Mouse (Mus musculus) spleen, adult 2 months (tissue): ENCODE data around the gene Colgalt1.

Experiments
- CTCF ChIP-seq: fragments of 200-500 bp; IDR thresholded peaks from 2 replicates; pipeline ENCODE4 v1.5.1; 2011; ENCODE audit warnings: mild to moderate bottlenecking, inconsistent platforms; ENCODE audit not compliant: insufficient read depth, insufficient read length, insufficient replicate concordance; ENCODE audit errors: extremely low read depth
- POLR2A ChIP-seq: fragments of 200-500 bp; IDR thresholded peaks from 2 replicates; pipeline ENCODE4 v1.6.1; 2011; ENCODE audit warnings: low read depth, low read length, inconsistent platforms

DNA sequence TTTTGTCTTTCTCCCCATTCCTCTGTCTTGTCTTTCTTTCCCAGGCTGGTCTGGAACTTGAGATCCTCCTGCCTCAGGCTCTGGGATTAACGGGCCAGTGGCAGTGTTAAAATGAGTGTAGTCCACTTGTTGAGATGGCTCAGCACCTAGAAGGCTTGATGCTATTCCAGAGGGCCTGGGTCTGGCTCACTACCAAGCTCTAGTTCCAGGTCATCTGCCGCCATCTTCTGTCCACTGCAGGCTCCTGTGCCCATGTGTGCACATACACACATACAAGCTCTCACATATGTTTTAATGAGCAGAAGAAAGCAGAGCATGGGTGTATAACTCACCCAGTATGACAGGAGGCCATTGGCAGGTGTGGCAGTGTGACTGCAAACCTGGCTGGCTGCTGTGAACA is 38.7 kb upstream of the Colgalt1 start:
- TF ChIP-seq POLR2A = no peak
- TF ChIP-seq CTCF = no peak
